Mouse (Mus musculus): Measurements from ENCODE around the gene Fam98b. TPM values are rescaled to one million over a fixed set of nuclear protein-coding genes. Genes with fewer than 3 reads are reported as not detected.

Gene Fam98b
- total RNA-seq, 1 experiment from 2014 or later = 14.2 TPM

- ATAC-seq (ENCODE audit: extremely low read depth, insufficient number of reproducible peaks, low FRiP score, poor library complexity, severe bottlenecking) = no peak
Observed at GRCm38 (mm10) chr2:117288291-117288690, 38.8 kb downstream of the Fam98b start.

GRCm38 (mm10) chr2:117299596-117300448 lies 50.3 kb downstream of the Fam98b start:
- ATAC-seq (ENCODE audit: extremely low read depth, insufficient number of reproducible peaks, low FRiP score, poor library complexity, severe bottlenecking) = no peak

GRCm38 (mm10) chr2:117303391-117304350 lies 54.1 kb downstream of the Fam98b start:
- peak; percentile 91 for ATAC-seq (ENCODE audit: extremely low read depth, insufficient number of reproducible peaks, low FRiP score, poor library complexity, severe bottlenecking)

GRCm38 (mm10) chr2:117304941-117305340 lies 55.4 kb downstream of the Fam98b start:
- no peak for ATAC-seq (ENCODE audit: extremely low read depth, insufficient number of reproducible peaks, low FRiP score, poor library complexity, severe bottlenecking)

- ATAC-seq (ENCODE audit: extremely low read depth, insufficient number of reproducible peaks, low FRiP score, poor library complexity, severe bottlenecking) = no peak
Observed at GRCm38 (mm10) chr2:117307959-117308358, 58.4 kb downstream of the Fam98b start.

- ATAC-seq (ENCODE audit: extremely low read depth, insufficient number of reproducible peaks, low FRiP score, poor library complexity, severe bottlenecking) = no peak
Observed at GRCm38 (mm10) chr2:117309046-117309445, 59.5 kb downstream of the Fam98b start.

- no peak for ATAC-seq (ENCODE audit: extremely low read depth, insufficient number of reproducible peaks, low FRiP score, poor library complexity, severe bottlenecking)
Observed at GRCm38 (mm10) chr2:117311349-117311748, 61.8 kb downstream of the Fam98b start.

GRCm38 (mm10) chr2:117312030-117312429 lies 62.5 kb downstream of the Fam98b start:
- ATAC-seq (ENCODE audit: extremely low read depth, insufficient number of reproducible peaks, low FRiP score, poor library complexity, severe bottlenecking) = no peak

GRCm38 (mm10) chr2:117312441-117312895 lies 62.9 kb downstream of the Fam98b start:
- ATAC-seq (ENCODE audit: extremely low read depth, insufficient number of reproducible peaks, low FRiP score, poor library complexity, severe bottlenecking) = peak; percentile 72

- ATAC-seq (ENCODE audit: extremely low read depth, insufficient number of reproducible peaks, low FRiP score, poor library complexity, severe bottlenecking) = 0 out of 2 replicates have a peak, but pooled peaks have one; percentile 19
Observed at GRCm38 (mm10) chr2:117313586-117314235, 64.2 kb downstream of the Fam98b start.

- no peak for ATAC-seq (ENCODE audit: extremely low read depth, insufficient number of reproducible peaks, low FRiP score, poor library complexity, severe bottlenecking)
Observed at GRCm38 (mm10) chr2:117318991-117319390, 69.5 kb downstream of the Fam98b start.

Other genes with a start within 250 kb of the Fam98b start
- 3.4 and 3.6 TPM in 2 replicates for gene Spred1, start 128.4 kb upstream of the Fam98b start, total RNA-seq (2017)
- 104 and 113 TPM in 2 replicates for gene Rasgrp1, start 93.3 kb downstream of the Fam98b start, total RNA-seq (2017)